Mouse (Mus musculus) kidney, embryonic 16.5 days (tissue): ENCODE results near the gene Trpv2. TPM values are rescaled to one million over a fixed set of nuclear protein-coding genes. Genes with fewer than 3 reads are reported as not detected.

Experiments
- ATAC-seq: fragments of 200-750 bp; cut with Nextera tagmentation; 2 replicates; pipeline ENCODE4 v1.8.0; 2017; ENCODE audit warnings: moderate TSS enrichment; ENCODE audit not compliant: low FRiP score, low TSS enrichment
- H3K27ac ChIP-seq: fragments of 300-500 bp; sonication (generic); 2 replicates; pipeline ENCODE4 v1.5.1; 2014; ENCODE audit warnings: low read length
- H3K27me3 ChIP-seq: fragments of 300-500 bp; sonication (generic); 2 replicates; pipeline ENCODE4 v1.6.1; 2014; ENCODE audit warnings: low read length, control low read depth, mixed read lengths; ENCODE audit not compliant: insufficient read depth
- H3K36me3 ChIP-seq: fragments of 300-500 bp; sonication (generic); 2 replicates; pipeline ENCODE4 v1.6.1; 2014; ENCODE audit warnings: low read length, control low read depth, mixed read lengths; ENCODE audit not compliant: insufficient read depth
- H3K4me1 ChIP-seq: fragments of 300-500 bp; sonication (generic); 2 replicates; pipeline ENCODE4 v1.6.1; 2014; ENCODE audit warnings: low read length, control low read depth, mixed read lengths; ENCODE audit not compliant: insufficient read depth
- H3K4me2 ChIP-seq: fragments of 300-500 bp; sonication (generic); replicated peaks from 2 replicates; pipeline ENCODE4 v1.6.1; 2014; ENCODE audit warnings: low read depth, low read length
- H3K4me3 ChIP-seq: fragments of 300-500 bp; sonication (generic); 2 replicates; pipeline ENCODE4 v1.5.1; 2014; ENCODE audit warnings: mild to moderate bottlenecking, low read length
- H3K9ac ChIP-seq: fragments of 300-500 bp; sonication (generic); replicated peaks from 2 replicates; pipeline ENCODE4 v1.6.1; 2014; ENCODE audit warnings: low read length
- H3K9me3 ChIP-seq: fragments of 300-500 bp; sonication (generic); 2 replicates; pipeline ENCODE4 v1.6.1; 2016; ENCODE audit warnings: low read length, control low read depth
- WGBS: fragments of 180-500 bp; shearing (Covaris S2); extraction: QIAGEN DNeasy Blood & Tissue Kit; methylation state at CpG from one replicate; pipeline ENCODE4 v1.1.7; 2014; 5-methylcytosine and 5-hydroxymethylcytosine counted together
- polyA plus RNA-seq: library from polyadenylated mRNA; unstranded; fragments of >200 nt; fragmentation: Nextera tagmentation; extraction: Ambion mirVana; gene quantifications from 2 replicates; pipeline ENCODE4 v1.2.1, GENCODE M21; 2015

The Trpv2 gene
- polyA plus RNA-seq, result 4.6 and 6.6 TPM in 2 replicates

GRCm38 (mm10) chr11:62573959-62574702 is at the start of gene Trpv2:
Gene Trpv2, plus strand, starts transcription at chr11:62574486.
- Histone ChIP-seq H3K27me3 (peaks cover 4% of the 10 kb centered on the region), H3K27ac (no peak within 1 kb of the TSS), H3K9ac (peak within 1 kb of the TSS; percentile 61), H3K4me2 (peak within 1 kb of the TSS; percentile 99), H3K9me3 (0 out of 2 replicates have a peak, but pooled peaks cover 2% of the 10 kb centered on the region), H3K4me3 (peak within 1 kb of the TSS; percentile 65), H3K4me1 (peaks cover 10% of the 10 kb centered on the region; the same call in 1 of the 2 replicates), H3K36me3 (no peaks in the 10 kb centered on the region)
- WGBS, result 78% methylated on average over 6 of the region's 6 CpGs
- ATAC-seq, result no peak

- no peak overlapping the region for H3K4me3 ChIP-seq
- no peak overlapping the region for H3K4me2 ChIP-seq
- ATAC-seq, result no peak
Observed at GRCm38 (mm10) chr11:62537089-62537488, 37.2 kb upstream of the Trpv2 start.

GRCm38 (mm10) chr11:62537590-62537989 is 36.7 kb upstream of the Trpv2 start:
- H3K27ac ChIP-seq, result no peak overlapping the region
- no peaks in the 10 kb centered on the region for H3K36me3 ChIP-seq
- 0 out of 2 replicates have a peak, but pooled peaks cover 7% of the 10 kb centered on the region for H3K4me1 ChIP-seq
- H3K9me3 ChIP-seq, result no peaks in the 10 kb centered on the region
- WGBS, result 28% methylated on average over 7 of the region's 7 CpGs
- H3K9ac ChIP-seq, result no peak overlapping the region
- H3K4me3 ChIP-seq, result 0 out of 2 replicates have a peak overlapping the region, but pooled peaks have one; percentile 8
- H3K4me2 ChIP-seq, result no peak overlapping the region
- ATAC-seq, result no peak
- H3K27me3 ChIP-seq, result peaks cover 7% of the 10 kb centered on the region; the same call in 1 of the 2 replicates

More at GRCm38 (mm10) chr11:62537089-62537488, 37.2 kb upstream of the Trpv2 start:
- H3K27ac ChIP-seq, result no peak overlapping the region
- peaks cover 7% of the 10 kb centered on the region; the same call in 1 of the 2 replicates for H3K27me3 ChIP-seq
- H3K9me3 ChIP-seq, result no peaks in the 10 kb centered on the region
- H3K36me3 ChIP-seq, result no peaks in the 10 kb centered on the region
- WGBS, result 91% methylated on average over 8 of the region's 8 CpGs
- H3K9ac ChIP-seq, result no peak overlapping the region
- H3K4me1 ChIP-seq, result 0 out of 2 replicates have a peak, but pooled peaks cover 7% of the 10 kb centered on the region

GRCm38 (mm10) chr11:62538321-62539088 is 35.8 kb upstream of the Trpv2 start:
- peak; percentile 81 for ATAC-seq
- peaks cover 7% of the 10 kb centered on the region; the same call in 1 of the 2 replicates for H3K27me3 ChIP-seq
- H3K4me1 ChIP-seq, result 0 out of 2 replicates have a peak, but pooled peaks cover 7% of the 10 kb centered on the region
- peak overlapping the region; percentile 98 for H3K4me2 ChIP-seq
- H3K4me3 ChIP-seq, result peak overlapping the region; percentile 77
- no peaks in the 10 kb centered on the region for H3K9me3 ChIP-seq
- no peaks in the 10 kb centered on the region for H3K36me3 ChIP-seq
- WGBS, result under 1% methylated on average over 63 of the region's 73 CpGs
- H3K9ac ChIP-seq, result peak overlapping the region; percentile 89
- peak overlapping the region; percentile 51 for H3K27ac ChIP-seq

GRCm38 (mm10) chr11:62539089-62539890 is 35.0 kb upstream of the Trpv2 start, which contains the start of gene Cenpv:
Gene Cenpv, minus strand, starts transcription at chr11:62539261.
- H3K4me2 ChIP-seq, result peak within 1 kb of the TSS; percentile 98
- peak within 1 kb of the TSS; percentile 51 for H3K27ac ChIP-seq
- no peaks in the 10 kb centered on the region for H3K36me3 ChIP-seq
- peaks cover 7% of the 10 kb centered on the region; the same call in 1 of the 2 replicates for H3K27me3 ChIP-seq
- 6% methylated on average over 48 of the region's 57 CpGs for WGBS
- no peaks in the 10 kb centered on the region for H3K9me3 ChIP-seq
- peak; percentile 73 for ATAC-seq
- peak within 1 kb of the TSS; percentile 89 for H3K9ac ChIP-seq
- peak within 1 kb of the TSS; percentile 77 for H3K4me3 ChIP-seq
- 0 out of 2 replicates have a peak, but pooled peaks cover 7% of the 10 kb centered on the region for H3K4me1 ChIP-seq

GRCm38 (mm10) chr11:62540167-62540566 is 34.1 kb upstream of the Trpv2 start:
- no peaks in the 10 kb centered on the region for H3K9me3 ChIP-seq
- peaks cover 7% of the 10 kb centered on the region; the same call in 1 of the 2 replicates for H3K27me3 ChIP-seq
- 0 out of 2 replicates have a peak, but pooled peaks cover 7% of the 10 kb centered on the region for H3K4me1 ChIP-seq
- H3K9ac ChIP-seq, result no peak overlapping the region
- H3K36me3 ChIP-seq, result no peaks in the 10 kb centered on the region
- ATAC-seq, result no peak
- no peak overlapping the region for H3K27ac ChIP-seq
- H3K4me3 ChIP-seq, result no peak overlapping the region
- no peak overlapping the region for H3K4me2 ChIP-seq
- 80% methylated on average over 7 of the region's 7 CpGs for WGBS

GRCm38 (mm10) chr11:62540969-62541368 is 33.3 kb upstream of the Trpv2 start:
- H3K36me3 ChIP-seq, result no peaks in the 10 kb centered on the region
- H3K27ac ChIP-seq, result no peak overlapping the region
- H3K27me3 ChIP-seq, result peaks cover 7% of the 10 kb centered on the region; the same call in 1 of the 2 replicates
- 43% methylated on average over 2 of the region's 2 CpGs for WGBS
- H3K9me3 ChIP-seq, result no peaks in the 10 kb centered on the region
- no peak overlapping the region for H3K4me2 ChIP-seq
- ATAC-seq, result no peak
- H3K4me1 ChIP-seq, result 0 out of 2 replicates have a peak, but pooled peaks cover 7% of the 10 kb centered on the region
- no peak overlapping the region for H3K9ac ChIP-seq
- no peak overlapping the region for H3K4me3 ChIP-seq

- 0 out of 2 replicates have a peak, but pooled peaks cover 7% of the 10 kb centered on the region for H3K4me1 ChIP-seq
- no peaks in the 10 kb centered on the region for H3K36me3 ChIP-seq
- WGBS, result 74% methylated on average over 8 of the region's 8 CpGs
- H3K9ac ChIP-seq, result no peak overlapping the region
- H3K4me2 ChIP-seq, result no peak overlapping the region
- H3K4me3 ChIP-seq, result no peak overlapping the region
- peaks cover 7% of the 10 kb centered on the region; the same call in 1 of the 2 replicates for H3K27me3 ChIP-seq
- H3K27ac ChIP-seq, result no peak overlapping the region
- no peak for ATAC-seq
- H3K9me3 ChIP-seq, result no peaks in the 10 kb centered on the region
Observed at GRCm38 (mm10) chr11:62541581-62541980, 32.7 kb upstream of the Trpv2 start.

GRCm38 (mm10) chr11:62543991-62544390 is 30.3 kb upstream of the Trpv2 start:
- WGBS, result 86% methylated on average over 3 of the region's 3 CpGs
- H3K4me3 ChIP-seq, result no peak overlapping the region
- no peaks in the 10 kb centered on the region for H3K9me3 ChIP-seq
- peaks cover 5% of the 10 kb centered on the region; the same call in 1 of the 2 replicates for H3K4me1 ChIP-seq
- H3K27me3 ChIP-seq, result peaks cover 7% of the 10 kb centered on the region; the same call in 1 of the 2 replicates
- H3K4me2 ChIP-seq, result no peak overlapping the region
- H3K27ac ChIP-seq, result no peak overlapping the region
- no peaks in the 10 kb centered on the region for H3K36me3 ChIP-seq
- no peak for ATAC-seq
- H3K9ac ChIP-seq, result no peak overlapping the region
